Mouse (Mus musculus) hindbrain, embryonic 14.5 days (tissue): ENCODE data around the gene Cyp27b1. TPM values are rescaled to one million over a fixed set of nuclear protein-coding genes. Genes with fewer than 3 reads are reported as not detected.
"Not testable (repeated sequence)": the region's sequence is repeated elsewhere in the genome, so short reads cannot be mapped to it uniquely, and the experiment has no call there.

Experiments
- ATAC-seq: fragments of 200-750 bp; cut with Nextera tagmentation; 2 replicates; pipeline ENCODE4 v1.8.0; 2017; ENCODE audit warnings: moderate number of reproducible peaks, mild to moderate bottlenecking, moderate TSS enrichment, moderate library complexity; ENCODE audit not compliant: low FRiP score
- DNase-seq: peaks from one replicate; pipeline ENCODE4 v3.0.0-alpha.2; 2015; ENCODE audit warnings: low spot score
- H3K27ac ChIP-seq: fragments of 300-500 bp; sonication (generic); 2 replicates; pipeline ENCODE4 v1.5.1; 2014; ENCODE audit warnings: mild to moderate bottlenecking, moderate library complexity
- H3K27me3 ChIP-seq: fragments of 300-500 bp; sonication (generic); 2 replicates; pipeline ENCODE4 v1.6.1; 2014; ENCODE audit warnings: mild to moderate bottlenecking, low read length, mixed read lengths; ENCODE audit not compliant: control insufficient read depth, insufficient read depth
- H3K36me3 ChIP-seq: fragments of 300-500 bp; sonication (generic); replicated peaks from 2 replicates; pipeline ENCODE4 v1.6.1; 2014; ENCODE audit not compliant: control insufficient read depth, insufficient read depth
- H3K4me1 ChIP-seq: fragments of 300-500 bp; sonication (generic); replicated peaks from 2 replicates; pipeline ENCODE4 v1.6.1; 2014; ENCODE audit warnings: antibody characterized with exemption, low read length, mixed read lengths; ENCODE audit not compliant: control insufficient read depth, insufficient read depth
- H3K4me2 ChIP-seq: fragments of 300-500 bp; sonication (generic); replicated peaks from 2 replicates; pipeline ENCODE4 v1.6.1; 2014; ENCODE audit warnings: mild to moderate bottlenecking, moderate library complexity
- H3K4me3 ChIP-seq: fragments of 300-500 bp; sonication (generic); replicated peaks from 2 replicates; pipeline ENCODE4 v1.5.1; 2014; ENCODE audit warnings: mild to moderate bottlenecking, low read length
- H3K9ac ChIP-seq: fragments of 300-500 bp; sonication (generic); 2 replicates; pipeline ENCODE4 v1.6.1; 2014
- H3K9me3 ChIP-seq: fragments of 300-500 bp; sonication (generic); 2 replicates; pipeline ENCODE4 v1.6.1; 2016; ENCODE audit warnings: low read length; ENCODE audit not compliant: control insufficient read depth
- WGBS: fragments of 180-500 bp; shearing (Covaris S2); extraction: QIAGEN DNeasy Blood & Tissue Kit; methylation state at CpG from one replicate; pipeline ENCODE4 v1.1.7; 2014; 5-methylcytosine and 5-hydroxymethylcytosine counted together
- polyA plus RNA-seq: library from polyadenylated mRNA; unstranded; fragments of >200 nt; fragmentation: Nextera tagmentation; extraction: Ambion mirVana; gene quantifications from 2 replicates; pipeline ENCODE4 v1.2.1, GENCODE M21; 2014

The Cyp27b1 gene
- polyA plus RNA-seq, 1 experiment from 2014 or later: not detected

GRCm38 (mm10) chr10:127059174-127059967 is 11.3 kb downstream of the Cyp27b1 start:
- Histone ChIP-seq H3K4me3 (peak overlapping the region; percentile 90), H3K9ac (peak overlapping the region; percentile 96), H3K4me2 (peak overlapping the region; percentile 60), H3K27ac (peak overlapping the region; percentile 98), H3K4me1 (peaks cover 26% of the 10 kb centered on the region), H3K9me3 (no peaks in the 10 kb centered on the region), H3K27me3 (no peaks in the 10 kb centered on the region), H3K36me3 (peaks cover 37% of the 10 kb centered on the region)
- DNase-seq: no peak
- WGBS: under 1% methylated on average over 63 of the region's 92 CpGs
- ATAC-seq: no peak

DNA sequence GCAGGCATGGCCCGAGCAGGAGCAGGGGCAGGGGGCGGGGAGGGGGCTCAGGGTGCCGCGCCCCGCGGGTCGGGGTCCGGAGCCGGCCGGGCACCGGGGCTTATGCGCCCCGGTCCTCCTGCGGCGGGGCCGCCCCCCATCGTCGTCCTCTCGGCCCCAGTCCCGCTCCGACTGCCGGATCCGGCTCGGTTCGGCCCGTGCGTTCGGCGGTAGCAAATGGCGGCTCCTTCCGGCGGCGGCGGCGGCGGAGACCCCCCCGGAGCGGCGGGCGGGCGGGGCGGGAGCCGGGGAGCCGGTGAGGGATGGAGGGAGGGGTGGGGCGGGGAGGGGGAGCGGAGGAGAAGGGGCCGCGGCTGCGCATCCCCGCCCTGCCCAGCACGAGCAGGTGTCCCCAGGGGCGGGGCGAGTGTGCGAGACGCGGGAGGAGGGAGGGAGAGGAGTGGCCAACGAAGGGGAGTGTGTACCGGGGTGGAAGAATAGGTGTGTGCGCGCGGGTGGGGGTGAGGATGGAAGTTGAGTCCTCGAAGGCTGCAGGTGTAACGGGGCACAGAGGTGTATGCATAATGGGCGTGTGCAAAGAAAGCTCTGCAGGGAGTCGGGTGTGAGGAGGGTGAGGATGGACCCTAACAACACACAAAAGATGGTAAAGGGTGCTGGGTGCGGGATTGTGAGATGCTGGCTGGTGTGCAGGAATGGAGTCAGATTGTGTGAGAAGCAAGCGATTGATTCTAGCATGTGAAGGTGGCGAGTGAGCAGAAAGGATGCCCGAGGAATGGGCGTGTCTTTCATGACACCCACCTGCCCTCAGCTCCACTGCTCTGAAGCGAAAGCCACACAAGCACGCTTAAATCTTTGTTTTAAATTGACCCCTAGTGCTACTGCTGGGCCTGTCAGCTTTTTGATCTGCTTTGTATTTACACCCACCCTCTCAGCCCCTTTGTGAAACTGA is 12.2 kb downstream of the Cyp27b1 start, which contains the start of gene March9:
Gene March9 (minus strand): TSS at position 217 of the 949 bp plus-strand sequence.
- Histone ChIP-seq H3K9me3 (no peaks in the 10 kb centered on the region), H3K36me3 (peaks cover 35% of the 10 kb centered on the region), H3K9ac (peak within 1 kb of the TSS; percentile 96), H3K27ac (peak within 1 kb of the TSS; percentile 98), H3K4me3 (peak within 1 kb of the TSS; percentile 90), H3K27me3 (no peaks in the 10 kb centered on the region), H3K4me2 (peak within 1 kb of the TSS; percentile 60), H3K4me1 (peaks cover 34% of the 10 kb centered on the region)
- WGBS: under 1% methylated on average over 61 of the region's 72 CpGs
- ATAC-seq (peak; percentile 49), DNase-seq (peak; percentile 82)

- no peaks in the 10 kb centered on the region for H3K9me3 ChIP-seq
- 19% methylated on average over 5 of the region's 5 CpGs for WGBS
- peak overlapping the region; percentile 90 for H3K4me3 ChIP-seq
- peaks cover 34% of the 10 kb centered on the region for H3K4me1 ChIP-seq
- H3K36me3 ChIP-seq: peaks cover 35% of the 10 kb centered on the region
- ATAC-seq (no peak), DNase-seq (no peak)
- H3K9ac ChIP-seq: peak overlapping the region; percentile 96
- peak overlapping the region; percentile 98 for H3K27ac ChIP-seq
- H3K27me3 ChIP-seq: no peaks in the 10 kb centered on the region
- peak overlapping the region; percentile 60 for H3K4me2 ChIP-seq
These were observed 13.0 kb downstream of the Cyp27b1 start for GRCm38 (mm10) chr10:127061085-127061484.

DNA sequence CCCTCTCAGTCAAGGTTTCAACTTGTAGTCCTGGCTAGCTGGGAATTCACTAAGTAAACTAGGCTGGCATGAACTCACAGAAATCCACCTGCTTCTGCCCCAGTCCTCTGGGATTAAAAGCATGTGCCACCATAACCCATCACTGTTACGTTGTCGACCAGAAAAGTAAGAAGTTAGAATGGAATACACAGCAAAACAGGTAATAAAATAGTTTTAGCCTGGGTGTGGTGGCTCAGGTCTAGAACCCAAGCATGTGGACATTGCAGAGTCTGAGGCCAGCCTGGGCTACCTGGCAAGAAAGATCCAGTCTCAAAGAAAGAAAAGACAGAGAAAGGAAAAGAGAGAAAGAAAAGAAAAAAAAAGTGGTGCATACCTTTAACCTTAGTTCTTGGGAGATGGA is 13.5 kb downstream of the Cyp27b1 start:
- H3K27me3 ChIP-seq: no peaks in the 10 kb centered on the region
- H3K4me1 ChIP-seq: peaks cover 34% of the 10 kb centered on the region
- ATAC-seq (no peak), DNase-seq (no peak)
- H3K27ac ChIP-seq: peak overlapping the region; percentile 98
- peak overlapping the region; percentile 96 for H3K9ac ChIP-seq
- 65% methylated on average over 2 of the region's 2 CpGs for whole genome bisulfite sequencing
- H3K9me3 ChIP-seq: no peaks in the 10 kb centered on the region
- H3K4me2 ChIP-seq: peak overlapping the region; percentile 60
- peak overlapping the region; percentile 90 for H3K4me3 ChIP-seq
- H3K36me3 ChIP-seq: peaks cover 35% of the 10 kb centered on the region

DNA sequence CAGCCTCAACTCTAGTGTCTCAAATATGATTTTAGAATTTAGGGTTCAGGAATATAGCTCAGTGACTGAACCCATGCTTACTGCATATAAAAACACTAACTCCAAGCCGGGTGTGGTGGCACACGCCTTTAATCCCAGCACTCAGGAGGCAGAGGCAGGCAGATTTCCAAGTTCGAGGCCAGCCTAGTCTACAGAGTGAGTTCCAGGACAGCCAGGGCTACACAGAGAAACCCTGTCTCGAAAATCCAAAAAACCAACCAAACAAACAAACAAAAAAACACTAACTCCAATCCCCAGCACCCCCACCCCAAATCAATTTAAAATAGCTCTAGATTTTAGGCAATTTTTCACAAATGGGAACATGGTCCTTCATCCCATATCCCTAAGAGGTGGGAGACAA is 14.1 kb downstream of the Cyp27b1 start:
- not testable (repeated sequence) for H3K9me3 ChIP-seq, DNase-seq, H3K4me2 ChIP-seq, H3K27me3 ChIP-seq, H3K4me3 ChIP-seq, ATAC-seq, H3K9ac ChIP-seq
- 91% methylated on average over 4 of the region's 4 CpGs for WGBS
- Histone ChIP-seq H3K36me3 (peaks cover 35% of the 10 kb centered on the region), H3K4me1 (peaks cover 34% of the 10 kb centered on the region), H3K27ac (peak overlapping the region; percentile 84)

DNA sequence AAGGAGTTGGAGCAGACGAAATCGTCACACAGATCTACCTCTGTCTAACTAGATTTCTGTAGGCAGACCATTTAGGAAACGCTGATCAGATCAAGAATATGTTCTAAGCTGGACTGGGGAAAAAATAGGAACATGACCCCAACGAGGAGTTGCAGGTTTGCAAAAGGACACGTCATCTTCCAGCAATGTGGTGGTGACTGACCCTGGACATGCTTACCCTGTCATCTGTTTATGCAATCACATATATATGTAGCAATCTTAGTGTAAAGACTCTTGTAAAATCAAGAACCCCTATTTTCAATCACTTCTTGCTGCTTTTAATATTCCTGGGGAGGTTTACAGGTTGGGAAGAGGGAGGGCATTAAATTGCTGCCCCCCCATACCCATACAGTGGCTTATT is 14.5 kb downstream of the Cyp27b1 start:
- peaks cover 34% of the 10 kb centered on the region for H3K4me1 ChIP-seq
- DNase-seq (no peak), ATAC-seq (no peak)
- H3K36me3 ChIP-seq: peaks cover 35% of the 10 kb centered on the region
- peak overlapping the region; percentile 75; the same call in 1 of the 2 replicates for H3K4me3 ChIP-seq
- no peaks in the 10 kb centered on the region for H3K27me3 ChIP-seq
- peak overlapping the region; percentile 84 for H3K27ac ChIP-seq
- H3K4me2 ChIP-seq: peak overlapping the region; percentile 55
- 72% methylated on average over 5 of the region's 5 CpGs for WGBS
- no peaks in the 10 kb centered on the region for H3K9me3 ChIP-seq
- H3K9ac ChIP-seq: peak overlapping the region; percentile 25; the same call in 1 of the 2 replicates

DNA sequence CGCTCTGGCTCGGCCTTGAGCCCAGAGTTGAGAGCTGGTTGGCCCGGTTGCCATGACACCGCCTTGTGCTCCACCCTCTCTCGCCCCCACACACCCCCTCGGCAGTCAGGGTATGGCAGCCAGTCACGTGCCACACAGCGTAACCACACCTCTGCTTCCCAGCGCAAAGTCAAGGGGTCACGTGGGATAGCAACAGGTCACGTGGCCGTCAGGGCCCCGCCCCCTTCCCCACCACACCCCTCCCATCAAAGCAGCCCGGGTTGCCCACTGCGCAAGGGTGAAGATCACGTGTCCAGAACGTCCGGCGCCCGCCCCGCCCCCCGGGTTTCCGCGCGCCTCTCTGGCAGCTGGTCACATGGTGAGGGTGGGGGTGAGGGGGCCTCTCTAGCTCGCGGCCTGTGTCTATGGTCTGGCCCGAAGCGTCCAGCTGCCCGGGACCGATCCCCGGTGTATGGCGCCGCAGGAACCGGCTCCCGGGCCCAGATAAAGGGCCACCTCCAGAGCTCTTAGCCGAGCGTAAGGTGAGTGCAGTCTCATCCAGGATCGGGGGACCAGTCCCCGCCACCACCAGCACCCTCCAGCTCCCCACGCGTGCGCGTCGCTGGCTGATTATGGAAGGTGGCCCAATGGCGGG is 15.3 kb downstream of the Cyp27b1 start, which contains the start of gene Cdk4:
Gene Cdk4 (plus strand): TSS at position 296 of the 634 bp plus-strand sequence.
- peaks cover 31% of the 10 kb centered on the region for H3K4me1 ChIP-seq
- under 1% methylated on average over 46 of the region's 46 CpGs for WGBS
- peak; percentile 97 for DNase-seq
- H3K36me3 ChIP-seq: peaks cover 38% of the 10 kb centered on the region
- H3K27me3 ChIP-seq: no peaks in the 10 kb centered on the region
- peak within 1 kb of the TSS; percentile 93 for H3K9ac ChIP-seq
- H3K27ac ChIP-seq: peak within 1 kb of the TSS; percentile 91
- ATAC-seq: peak; percentile 90
- no peaks in the 10 kb centered on the region for H3K9me3 ChIP-seq
- H3K4me2 ChIP-seq: peak within 1 kb of the TSS; percentile 80
- H3K4me3 ChIP-seq: peak within 1 kb of the TSS; percentile 75

DNA sequence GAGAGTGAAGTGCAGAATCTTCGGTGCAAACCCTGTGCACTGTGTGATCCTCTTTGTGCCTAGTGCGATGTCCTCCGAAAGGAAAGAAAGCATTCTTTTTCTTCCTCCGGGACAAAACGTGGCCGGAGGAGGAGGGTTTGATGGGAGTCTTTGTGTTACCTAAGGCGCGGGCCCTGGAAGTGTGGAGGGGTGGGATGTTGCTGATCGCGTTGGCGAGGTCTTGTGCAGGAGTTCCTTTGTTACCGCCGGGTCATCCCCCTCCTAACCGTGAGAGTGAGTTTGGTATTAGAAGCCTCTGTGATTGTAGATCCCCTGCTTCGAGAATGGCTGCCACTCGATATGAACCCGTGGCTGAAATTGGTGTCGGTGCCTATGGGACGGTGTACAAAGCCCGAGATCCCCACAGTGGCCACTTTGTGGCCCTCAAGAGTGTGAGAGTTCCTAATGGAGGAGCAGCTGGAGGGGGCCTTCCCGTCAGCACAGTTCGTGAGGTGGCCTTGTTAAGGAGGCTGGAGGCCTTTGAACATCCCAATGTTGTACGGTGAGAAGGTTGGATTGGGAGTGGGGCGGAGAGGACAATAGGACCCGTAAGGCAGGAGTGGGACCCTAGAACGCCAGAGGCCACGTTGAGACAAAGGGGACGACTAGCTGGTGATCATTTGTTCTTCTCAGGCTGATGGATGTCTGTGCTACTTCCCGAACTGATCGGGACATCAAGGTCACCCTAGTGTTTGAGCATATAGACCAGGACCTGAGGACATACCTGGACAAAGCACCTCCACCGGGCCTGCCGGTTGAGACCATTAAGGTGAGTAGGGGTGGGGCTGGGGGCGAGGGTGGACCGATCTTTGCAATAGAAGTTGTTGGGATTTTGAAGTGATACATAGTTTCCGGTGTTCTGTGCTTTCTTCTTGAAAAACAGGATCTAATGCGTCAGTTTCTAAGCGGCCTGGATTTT is 16.1 kb downstream of the Cyp27b1 start:
- ATAC-seq: no peak
- WGBS: 13% methylated on average over 37 of the region's 37 CpGs
- peak overlapping the region; percentile 93 for H3K9ac ChIP-seq
- peak overlapping the region; percentile 80 for H3K4me2 ChIP-seq
- H3K27ac ChIP-seq: peak overlapping the region; percentile 91
- no peak for DNase-seq
- H3K4me1 ChIP-seq: peaks cover 34% of the 10 kb centered on the region
- H3K36me3 ChIP-seq: peaks cover 45% of the 10 kb centered on the region
- H3K4me3 ChIP-seq: peak overlapping the region; percentile 75
- H3K27me3 ChIP-seq: no peaks in the 10 kb centered on the region
- no peaks in the 10 kb centered on the region for H3K9me3 ChIP-seq
